Mouse (Mus musculus) liver, embryonic 14.5 days (tissue): ENCODE data around the gene Tmem248. TPM values are rescaled to one million over a fixed set of nuclear protein-coding genes. Genes with fewer than 3 reads are reported as not detected.

Experiments
- ATAC-seq: fragments of 200-750 bp; cut with Nextera tagmentation; 2 replicates; pipeline ENCODE4 v1.8.0; 2017; ENCODE audit warnings: moderate number of reproducible peaks, mild to moderate bottlenecking, moderate library complexity; ENCODE audit not compliant: insufficient read depth
- DNase-seq, 3 experiments: peaks; one replicate each; pipeline ENCODE4 v3.0.0-alpha.2; 2012 to 2013; ENCODE audit warnings: low read depth in 3 of 3, low spot score in 3 of 3
- H3K27ac ChIP-seq: fragments of 300-500 bp; sonication (generic); 2 replicates; pipeline ENCODE4 v1.5.1; 2014; ENCODE audit warnings: moderate library complexity, mild to moderate bottlenecking, control low read depth, inconsistent platforms
- H3K27me3 ChIP-seq: fragments of 300-500 bp; sonication (generic); 2 replicates; pipeline ENCODE4 v1.6.1; 2014; ENCODE audit warnings: mild to moderate bottlenecking, low read length, moderate library complexity; ENCODE audit not compliant: control insufficient read depth, insufficient read depth
- H3K36me3 ChIP-seq: fragments of 300-500 bp; sonication (generic); replicated peaks from 2 replicates; pipeline ENCODE4 v1.6.1; 2014; ENCODE audit warnings: low read depth; ENCODE audit not compliant: control insufficient read depth, insufficient read depth
- H3K4me1 ChIP-seq, 2 experiments: fragments of 200-500 bp in 1 of 2; fragments of 300-500 bp in 1 of 2; sonication (generic) in 1 of 2; replicated peaks; 2 replicates each; pipeline ENCODE4 v1.6.1; 2012 to 2014; ENCODE audit warnings: antibody characterized with exemption in 1 of 2, inconsistent platforms in 1 of 2, low read length in 1 of 2; ENCODE audit not compliant: control insufficient read depth in 2 of 2, insufficient read depth in 2 of 2
- H3K4me2 ChIP-seq: fragments of 300-500 bp; sonication (generic); 2 replicates; pipeline ENCODE4 v1.6.1; 2014; ENCODE audit warnings: low read depth, mild to moderate bottlenecking, control low read depth, moderate library complexity
- H3K4me3 ChIP-seq, 2 experiments: fragments of 200-500 bp in 1 of 2; fragments of 300-500 bp in 1 of 2; sonication (generic) in 1 of 2; 2 replicates each; pipeline ENCODE4 v1.5.1; 2012 to 2014; ENCODE audit warnings: low read depth in 2 of 2, low read length in 2 of 2, mild to moderate bottlenecking in 2 of 2, control low read depth in 1 of 2, inconsistent platforms in 1 of 2, moderate library complexity in 1 of 2; ENCODE audit not compliant: insufficient read depth in 1 of 2
- H3K9ac ChIP-seq: fragments of 300-500 bp; sonication (generic); replicated peaks from 2 replicates; pipeline ENCODE4 v1.6.1; 2014; ENCODE audit warnings: mild to moderate bottlenecking, control low read depth, moderate library complexity
- H3K9me3 ChIP-seq: fragments of 300-500 bp; sonication (generic); 2 replicates; pipeline ENCODE4 v1.6.1; 2016; ENCODE audit warnings: low read length, mixed read lengths; ENCODE audit not compliant: control insufficient read depth
- CTCF ChIP-seq: IDR thresholded peaks from 2 replicates; pipeline ENCODE4 v1.5.1; 2016; ENCODE audit warnings: antibody characterized with exemption, low read depth, control low read depth
- EP300 ChIP-seq: IDR thresholded peaks from 2 replicates; pipeline ENCODE4 v1.6.1; 2016; ENCODE audit warnings: antibody characterized with exemption, low read depth
- WGBS: fragments of 180-500 bp; shearing (Covaris S2); extraction: QIAGEN DNeasy Blood & Tissue Kit; methylation state at CpG from one replicate; pipeline ENCODE4 v1.1.7; 2014; ENCODE audit not compliant: insufficient replicate concordance; 5-methylcytosine and 5-hydroxymethylcytosine counted together
- polyA plus RNA-seq, 2 experiments: library from polyadenylated mRNA; depleted of rRNA in 1 of 2; stranded (reverse) in 1 of 2; unstranded in 1 of 2; fragments of >200 nt; fragmentation: Nextera tagmentation in 1 of 2; extraction: Ambion mirVana in 1 of 2; gene quantifications; 2 replicates each; pipeline versions ENCODE4 v1.2.1 to v1.2.3; 2012 to 2014

Tmem248 gene
- polyA plus RNA-seq (2012; rRNA removed) (12.5 and 14.1 TPM in 2 replicates), polyA plus RNA-seq (2014; fragmentation: Nextera tagmentation; extraction: Ambion mirVana) (25.4 and 26.6 TPM in 2 replicates)

GRCm38 (mm10) chr5:130216781-130217180, at the start of gene Tmem248:
Gene Tmem248, plus strand, starts transcription at chr5:130217081.
- H3K36me3 ChIP-seq = peaks cover 13% of the 10 kb centered on the region
- no peaks in the 10 kb centered on the region for H3K9me3 ChIP-seq
- DNase-seq (no peak), ATAC-seq (no peak)
- peaks cover 7 to 9% of the 10 kb centered on the region in 2 experiments for H3K4me1 ChIP-seq
- no peak within 1 kb of the TSS for H3K4me2 ChIP-seq
- no peak within 1 kb of the TSS for H3K4me3 ChIP-seq
- TF ChIP-seq EP300 = no peak
- no peak for TF ChIP-seq CTCF
- no peak within 1 kb of the TSS for H3K9ac ChIP-seq
- 72% methylated on average over 7 of the region's 7 CpGs for WGBS
- H3K27ac ChIP-seq = no peak within 1 kb of the TSS
- no peaks in the 10 kb centered on the region for H3K27me3 ChIP-seq

- no peak overlapping the region for H3K9ac ChIP-seq
- H3K27ac ChIP-seq = peak overlapping the region; percentile 1
- 70% methylated on average over 6 of the region's 6 CpGs for WGBS
- TF ChIP-seq CTCF (no peak), EP300 (no peak)
- H3K4me3 ChIP-seq = no peak overlapping the region
- ATAC-seq (no peak), DNase-seq (no peak)
- H3K36me3 ChIP-seq = no peaks in the 10 kb centered on the region
- H3K4me1 ChIP-seq = peaks cover 37 to 45% of the 10 kb centered on the region in 2 experiments
- H3K4me2 ChIP-seq = no peak overlapping the region
- no peaks in the 10 kb centered on the region for H3K9me3 ChIP-seq
- no peaks in the 10 kb centered on the region for H3K27me3 ChIP-seq
Observed at GRCm38 (mm10) chr5:130169109-130169508, 47.8 kb upstream of the Tmem248 start.

- Histone ChIP-seq H3K9ac (peak overlapping the region; percentile 92), H3K4me3 (peak overlapping the region; percentile 83 to 86), H3K27ac (peak overlapping the region; percentile 98), H3K27me3 (no peaks in the 10 kb centered on the region), H3K36me3 (no peaks in the 10 kb centered on the region), H3K9me3 (no peaks in the 10 kb centered on the region), H3K4me2 (peak overlapping the region; percentile 88), H3K4me1 (peaks cover 38 to 42% of the 10 kb centered on the region in 2 experiments)
- TF ChIP-seq EP300 = peak; percentile 95
- TF ChIP-seq CTCF = no peak
- peak; percentile 90 to 92 (median 90) for DNase-seq
- WGBS = 2% methylated on average over 6 of the region's 6 CpGs
- peak; percentile 85 for ATAC-seq
Observed at GRCm38 (mm10) chr5:130170666-130171422, 46.0 kb upstream of the Tmem248 start.

GRCm38 (mm10) chr5:130171423-130171954, 45.4 kb upstream of the Tmem248 start, which contains the start of gene Rabgef1:
Gene Rabgef1, plus strand, starts transcription at chr5:130171798.
- Histone ChIP-seq H3K4me2 (peak within 1 kb of the TSS; percentile 90), H3K9me3 (no peaks in the 10 kb centered on the region), H3K4me3 (peak within 1 kb of the TSS; percentile 86 to 99), H3K27ac (peak within 1 kb of the TSS; percentile 98), H3K27me3 (no peaks in the 10 kb centered on the region), H3K9ac (peak within 1 kb of the TSS; percentile 92), H3K4me1 (peaks cover 38 to 42% of the 10 kb centered on the region in 2 experiments), H3K36me3 (no peaks in the 10 kb centered on the region)
- peak; percentile 89 for ATAC-seq
- TF ChIP-seq EP300 = peak; percentile 58; the same call in 1 of the 2 replicates
- TF ChIP-seq CTCF = no peak; the same call in 1 of the 2 replicates
- WGBS = under 1% methylated on average over 61 of the region's 62 CpGs
- DNase-seq = peak; percentile 75 to 80 (median 79)
